Mouse (Mus musculus): Measurements from ENCODE around the gene Prr14l.
"Not testable (repeated sequence)": the region's sequence is repeated elsewhere in the genome, so short reads cannot be mapped to it uniquely, and the experiment has no call there.

Gene Prr14l

DNA sequence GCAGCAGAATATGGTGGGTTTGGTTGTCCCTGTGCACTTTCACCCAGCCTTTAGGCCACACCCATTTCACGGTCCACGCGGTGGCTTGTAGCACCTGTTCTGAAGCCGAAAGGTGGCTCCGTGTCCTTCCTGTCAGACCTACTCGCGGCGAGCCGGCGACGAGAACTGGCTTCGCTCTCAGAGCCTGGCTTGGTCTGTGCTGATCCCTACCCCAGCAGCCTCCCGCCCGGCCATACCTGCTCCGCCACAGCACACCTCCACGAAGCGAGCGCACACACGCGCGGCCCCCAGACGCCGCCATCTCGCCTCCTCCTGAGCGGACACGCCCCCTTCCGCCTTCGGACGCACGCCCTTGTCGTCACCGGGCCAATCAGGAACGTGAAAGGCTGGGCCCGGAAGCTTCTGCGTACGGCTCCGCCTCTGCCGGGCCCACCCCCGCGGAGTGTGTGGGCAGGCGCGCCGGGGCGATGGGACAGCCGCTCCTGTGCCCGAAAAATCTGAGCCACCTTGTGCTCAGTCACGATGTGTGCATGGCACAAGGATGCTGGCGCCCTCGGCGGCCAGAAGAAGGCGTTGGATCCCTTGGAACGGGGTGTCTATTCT lies 68.6 kb downstream of the Prr14l start, which contains the start of gene Pisd:
Pisd (minus strand) TSS at position 334 of the 603 bp plus-strand sequence.
- DNase-seq (ENCODE audit: low spot score) = peak; percentile 94

DNA sequence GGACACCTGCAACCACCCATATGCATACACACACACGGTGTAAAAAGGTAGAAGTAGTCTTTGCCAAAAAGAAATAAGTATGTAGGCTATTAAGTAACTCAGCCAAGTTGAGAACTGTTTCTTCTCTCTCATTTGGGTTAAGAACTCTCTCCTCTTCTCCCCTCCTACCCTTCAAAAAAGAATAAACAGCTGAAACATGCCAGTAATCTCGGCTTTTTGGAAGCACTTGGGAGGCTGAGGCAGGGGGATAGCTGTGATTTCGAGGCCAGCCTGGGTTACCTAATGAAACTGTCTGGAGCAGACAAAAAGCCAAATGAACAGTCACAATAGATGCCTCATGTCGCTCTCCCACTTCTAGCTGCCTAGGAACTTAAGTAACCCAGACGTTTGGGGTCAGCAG lies 69.3 kb downstream of the Prr14l start:
- no peak for DNase-seq (ENCODE audit: low spot score)

DNA sequence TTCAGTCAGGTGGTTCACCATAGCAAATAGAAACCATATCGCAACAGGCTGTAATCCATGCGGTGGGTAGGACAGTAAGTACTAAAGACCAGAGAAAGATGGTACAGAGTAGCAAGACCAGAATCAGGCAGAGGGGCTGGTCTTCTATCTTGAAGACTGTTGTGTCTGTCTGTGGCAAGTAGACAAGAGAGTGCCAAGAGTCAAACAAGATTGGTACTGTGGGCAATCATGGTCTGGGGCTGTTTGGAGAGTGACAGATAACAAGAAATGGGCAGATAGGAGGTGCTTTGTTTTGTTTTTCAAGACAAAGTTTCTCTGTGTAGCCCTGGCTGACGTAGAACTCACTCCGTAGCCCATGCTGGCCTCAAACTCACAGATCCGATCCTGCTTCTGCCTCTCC lies 72.5 kb downstream of the Prr14l start:
- no peak for DNase-seq (ENCODE audit: low spot score)

DNA sequence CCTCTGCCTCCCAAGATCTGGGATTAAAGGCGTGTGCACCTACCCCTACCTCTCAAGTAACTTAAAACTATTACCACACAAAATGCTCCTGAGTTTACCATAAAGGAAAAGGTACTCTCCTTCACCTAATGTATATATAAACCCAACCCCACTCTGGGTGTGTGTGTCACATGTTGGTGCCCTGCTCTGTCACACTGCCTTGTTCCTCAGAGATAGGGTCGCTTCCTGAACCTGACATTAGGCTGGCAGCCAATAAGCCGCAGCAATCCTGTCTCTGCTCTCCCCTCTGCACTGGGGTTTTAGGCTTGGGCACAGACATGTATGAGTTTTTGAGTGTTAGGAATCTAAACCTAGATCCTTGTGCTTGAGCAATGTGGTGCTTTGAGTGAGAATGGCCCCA lies 75.9 kb downstream of the Prr14l start:
- DNase-seq (ENCODE audit: low spot score) = no peak

DNA sequence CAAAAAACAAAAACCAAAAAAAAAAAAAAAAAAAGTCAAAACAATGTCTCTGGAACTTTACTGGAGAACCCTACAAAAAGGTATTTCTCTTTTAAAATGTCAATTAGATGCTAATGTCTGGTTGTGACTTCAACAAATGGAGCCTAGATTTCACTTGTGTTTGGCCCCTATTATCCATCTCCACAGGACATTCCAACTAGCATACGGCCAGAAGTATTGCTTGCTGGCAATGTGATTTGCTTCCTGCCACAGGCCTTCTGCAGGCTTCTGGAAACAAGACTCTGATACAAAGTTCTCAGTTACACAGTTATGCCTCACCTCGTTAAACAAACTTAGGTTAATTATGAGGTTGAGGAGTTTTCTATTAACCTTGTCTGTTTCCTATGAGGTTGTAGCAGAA lies 81.7 kb downstream of the Prr14l start:
- no peak for DNase-seq (ENCODE audit: low spot score)

DNA sequence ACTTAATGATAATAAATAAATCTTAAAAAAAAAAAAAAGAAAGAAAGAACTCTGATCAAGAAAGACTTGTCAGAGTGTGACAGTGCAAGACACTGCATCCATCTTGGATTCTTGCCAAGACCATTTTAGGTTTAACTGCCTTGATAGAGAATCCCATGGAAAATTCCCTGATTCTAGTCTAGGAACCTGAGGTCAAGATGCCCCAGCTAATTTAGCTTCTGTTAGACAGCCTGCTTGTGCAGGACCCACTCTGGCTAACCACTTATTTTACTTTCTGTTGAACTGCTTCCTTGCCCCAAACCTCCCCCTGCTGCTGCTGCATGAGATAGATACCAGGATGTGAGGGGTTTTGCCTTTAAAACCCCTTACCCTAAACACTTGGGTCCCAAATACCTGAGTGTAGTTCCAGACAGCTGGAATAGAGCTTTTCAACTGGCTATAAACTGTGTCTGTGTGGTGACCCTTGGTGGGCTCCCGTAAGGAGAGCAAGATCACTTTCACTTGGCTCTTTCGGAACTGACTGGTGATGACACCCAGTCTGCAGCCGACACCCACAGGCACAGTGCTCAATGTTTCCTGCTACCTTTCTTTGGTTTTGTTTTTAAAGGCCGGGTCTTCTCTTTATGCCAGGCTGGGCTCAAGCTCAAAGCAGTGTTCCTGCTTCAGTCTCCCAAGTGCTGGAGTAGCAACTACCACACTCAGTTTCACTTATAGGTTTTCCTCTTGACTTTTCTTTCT lies 86.3 kb downstream of the Prr14l start:
- no peak for DNase-seq (ENCODE audit: low spot score)

DNA sequence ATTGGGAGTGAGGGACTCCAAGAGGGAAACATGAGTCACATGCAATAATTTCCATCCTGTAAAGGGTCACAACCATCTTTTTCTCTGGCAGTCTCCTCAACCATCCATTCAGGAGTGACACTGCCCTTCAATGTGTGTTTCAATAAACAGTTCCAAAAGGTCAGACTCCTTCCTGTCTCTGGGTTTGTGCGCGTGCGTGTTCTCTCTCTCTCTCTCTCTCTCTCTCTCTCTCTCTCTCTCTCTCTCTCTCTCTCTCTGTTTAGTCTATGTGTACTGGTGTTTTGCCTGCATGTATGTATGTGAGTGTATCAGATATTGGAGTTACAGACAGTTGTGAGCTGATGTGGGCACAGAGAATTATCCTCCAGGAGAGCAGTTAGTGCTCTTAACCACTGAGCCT lies 87.1 kb downstream of the Prr14l start:
- no peak for DNase-seq (ENCODE audit: low spot score)

DNA sequence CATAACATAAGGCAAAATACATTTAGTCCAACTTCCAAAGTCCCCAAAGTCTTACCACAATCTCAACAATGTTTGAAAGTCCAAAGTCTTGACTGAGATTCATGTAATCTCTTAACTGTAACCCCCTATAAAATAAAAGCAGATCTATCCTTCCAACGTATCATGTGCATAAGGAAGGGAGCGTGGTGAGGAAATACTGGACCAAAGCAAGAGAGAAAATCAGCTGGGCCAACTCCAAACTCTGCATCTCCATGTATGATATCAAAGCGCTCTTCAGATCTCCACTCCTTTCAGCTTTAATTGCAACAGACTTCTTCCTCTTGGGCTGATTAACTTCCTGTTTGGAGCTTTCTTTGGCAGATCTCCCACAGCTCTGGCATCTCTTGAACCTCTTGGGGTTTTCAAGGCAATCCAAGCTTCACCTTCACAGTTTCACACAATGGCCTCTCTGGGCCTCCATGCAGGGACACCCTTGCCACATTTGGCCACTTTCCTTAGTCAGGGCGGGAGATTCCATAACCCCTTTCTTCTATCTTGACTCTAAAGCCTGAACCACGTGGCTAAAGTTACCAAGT lies 92.4 kb downstream of the Prr14l start:
- no peak for DNase-seq (ENCODE audit: low spot score)

DNA sequence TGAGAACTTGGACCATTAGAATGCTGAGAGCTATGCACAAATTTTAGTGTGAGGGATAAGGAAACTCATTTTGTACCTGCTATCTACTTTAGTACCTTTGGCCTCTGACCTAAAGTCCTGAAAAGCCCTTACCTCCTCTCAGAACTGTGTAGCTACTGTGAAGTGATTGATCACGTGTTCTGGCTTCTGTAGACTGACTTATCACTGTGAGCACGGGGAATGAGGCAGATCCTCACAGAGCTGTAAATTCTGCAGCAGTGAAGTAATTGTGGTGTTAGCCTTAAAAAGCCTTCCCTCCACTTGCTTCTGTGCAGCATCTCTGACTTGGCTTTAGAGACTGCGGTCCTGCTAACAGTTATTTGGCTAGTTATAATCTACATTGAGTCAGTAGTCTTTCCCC lies 93.3 kb downstream of the Prr14l start:
- DNase-seq (ENCODE audit: low spot score) = no peak

DNA sequence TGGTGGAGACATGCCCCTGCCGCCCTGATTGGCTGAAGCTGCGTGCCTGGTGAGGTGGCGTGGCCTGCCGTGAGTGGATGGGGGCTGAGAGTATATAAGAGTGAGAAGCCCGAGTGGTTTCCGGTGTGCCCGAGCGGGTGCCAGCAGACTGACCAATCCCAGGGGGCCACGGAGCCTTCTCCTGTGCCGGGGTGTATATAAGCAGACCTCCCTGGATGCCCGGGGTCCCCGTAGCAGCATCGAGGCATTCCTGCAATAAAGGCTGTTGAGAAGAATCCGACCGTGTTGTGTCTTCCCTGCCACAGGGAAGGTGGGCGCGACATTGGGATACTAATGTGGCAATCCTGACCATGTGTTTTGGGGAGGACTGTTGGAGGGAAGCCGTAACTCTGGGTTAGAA lies 93.7 kb downstream of the Prr14l start:
- DNase-seq (ENCODE audit: low spot score) = not testable (repeated sequence)

DNA sequence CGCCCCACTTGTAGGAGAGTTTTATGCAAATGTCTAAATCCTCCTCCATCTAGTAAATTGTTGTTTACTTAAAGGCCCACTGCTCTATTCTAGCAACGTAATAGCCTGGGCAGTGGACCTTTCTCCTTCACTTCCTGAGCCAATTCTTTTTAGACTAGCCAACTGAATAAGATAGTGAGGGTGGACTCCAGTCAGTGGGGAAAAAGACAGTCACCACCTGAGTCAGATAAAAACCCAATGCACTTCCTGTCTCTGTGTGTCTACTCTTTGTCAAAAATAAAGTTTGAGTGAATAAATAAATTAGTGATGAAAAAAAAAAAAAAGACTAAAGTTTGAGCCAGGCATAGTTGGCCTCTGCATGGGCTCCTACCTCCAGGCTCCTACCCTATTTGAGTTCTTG lies 94.4 kb downstream of the Prr14l start:
- DNase-seq (ENCODE audit: low spot score) = no peak

DNA sequence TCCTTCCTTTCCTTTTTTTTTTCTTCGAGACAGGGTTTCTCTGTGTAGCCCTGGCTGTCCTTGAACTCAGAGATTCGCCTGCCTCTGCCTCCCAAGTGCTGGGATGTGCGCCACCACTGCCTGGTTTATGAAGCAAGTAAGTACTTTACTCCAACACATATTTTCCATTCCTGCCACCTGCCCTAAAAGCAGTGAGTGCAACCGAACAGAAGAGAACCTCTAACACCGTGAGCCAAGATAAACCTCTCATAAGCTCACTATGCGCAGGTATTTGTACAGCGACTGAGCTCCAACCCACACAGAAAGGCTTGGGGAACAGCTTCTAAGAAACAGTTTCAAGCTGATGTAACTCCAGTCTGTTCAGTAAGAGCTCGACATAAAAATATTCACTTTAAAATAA lies 97.9 kb downstream of the Prr14l start:
- DNase-seq (ENCODE audit: low spot score) = no peak

DNA sequence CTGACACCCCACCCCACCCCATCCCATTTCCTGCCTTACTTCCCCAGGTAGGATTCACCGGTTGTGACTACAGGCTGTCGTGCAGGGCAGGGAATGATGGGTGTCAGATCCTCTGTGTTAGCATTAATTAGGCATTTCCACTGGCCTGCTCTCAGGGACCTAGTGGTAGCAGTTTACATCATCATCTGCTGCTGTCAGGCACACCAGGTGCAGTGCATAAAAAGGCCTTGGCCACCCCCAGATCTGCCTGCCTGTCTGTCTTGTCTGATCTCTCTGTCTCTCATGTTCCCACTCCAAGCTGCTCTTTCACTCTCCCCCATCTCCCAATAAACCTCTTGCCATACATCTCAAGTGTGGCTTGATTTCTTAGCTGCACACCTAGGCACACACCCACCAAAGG lies 102.3 kb downstream of the Prr14l start:
- no peak for DNase-seq (ENCODE audit: low spot score)

DNA sequence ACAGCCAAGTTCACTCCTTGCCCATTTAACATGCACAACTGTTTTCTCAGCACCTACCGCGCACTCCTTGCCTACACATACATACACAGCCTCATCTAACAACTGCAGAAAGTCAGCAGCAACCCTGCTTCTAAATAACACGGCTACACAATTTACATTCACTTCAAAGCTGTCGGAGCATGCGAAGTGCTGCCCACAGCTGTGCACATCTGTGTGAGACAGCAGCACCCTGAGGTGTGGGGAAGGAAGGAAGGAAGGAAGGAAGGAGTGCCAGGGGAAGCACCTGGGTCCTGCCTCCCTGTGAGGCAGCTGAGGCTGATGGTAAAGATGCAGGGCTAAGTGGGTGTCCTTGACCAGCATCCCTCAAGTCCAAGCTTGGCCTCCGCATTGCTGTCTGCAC lies 105.1 kb downstream of the Prr14l start:
- no peak for DNase-seq (ENCODE audit: low spot score)

DNA sequence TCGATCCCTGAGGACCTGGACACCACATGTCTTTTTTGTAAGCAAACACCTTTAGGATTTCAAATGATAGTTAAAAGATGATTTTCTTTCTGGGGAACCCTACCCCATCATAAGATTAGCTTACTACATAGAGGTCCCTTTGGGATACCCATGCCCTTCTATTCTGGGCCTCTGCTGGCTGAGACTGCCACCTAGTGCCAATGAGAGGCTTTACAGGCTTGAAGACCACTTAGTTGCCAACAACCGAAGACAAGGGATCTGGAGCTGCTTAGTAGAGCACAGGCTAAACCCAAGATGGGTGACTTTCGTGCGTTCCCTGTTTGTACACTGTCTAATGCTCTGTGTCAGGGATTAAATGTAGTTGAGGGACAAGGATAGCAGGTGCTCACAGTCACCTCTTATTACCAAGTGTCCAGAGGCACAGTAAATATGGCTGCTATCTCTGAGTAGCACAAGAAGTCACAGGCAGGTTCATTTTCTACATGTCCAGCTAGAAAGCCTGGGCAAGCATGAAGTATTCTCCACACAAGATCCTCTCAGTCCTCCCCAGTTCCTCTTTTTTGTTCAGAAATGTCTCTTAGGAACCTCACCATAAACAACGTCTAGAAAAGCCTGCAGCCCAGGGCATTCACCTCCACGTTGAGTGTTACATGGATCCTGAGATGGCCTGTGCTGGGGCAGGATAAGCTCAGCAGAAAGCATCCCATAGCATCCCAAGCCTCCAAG lies 106.2 kb downstream of the Prr14l start:
- DNase-seq (ENCODE audit: low spot score) = no peak

DNA sequence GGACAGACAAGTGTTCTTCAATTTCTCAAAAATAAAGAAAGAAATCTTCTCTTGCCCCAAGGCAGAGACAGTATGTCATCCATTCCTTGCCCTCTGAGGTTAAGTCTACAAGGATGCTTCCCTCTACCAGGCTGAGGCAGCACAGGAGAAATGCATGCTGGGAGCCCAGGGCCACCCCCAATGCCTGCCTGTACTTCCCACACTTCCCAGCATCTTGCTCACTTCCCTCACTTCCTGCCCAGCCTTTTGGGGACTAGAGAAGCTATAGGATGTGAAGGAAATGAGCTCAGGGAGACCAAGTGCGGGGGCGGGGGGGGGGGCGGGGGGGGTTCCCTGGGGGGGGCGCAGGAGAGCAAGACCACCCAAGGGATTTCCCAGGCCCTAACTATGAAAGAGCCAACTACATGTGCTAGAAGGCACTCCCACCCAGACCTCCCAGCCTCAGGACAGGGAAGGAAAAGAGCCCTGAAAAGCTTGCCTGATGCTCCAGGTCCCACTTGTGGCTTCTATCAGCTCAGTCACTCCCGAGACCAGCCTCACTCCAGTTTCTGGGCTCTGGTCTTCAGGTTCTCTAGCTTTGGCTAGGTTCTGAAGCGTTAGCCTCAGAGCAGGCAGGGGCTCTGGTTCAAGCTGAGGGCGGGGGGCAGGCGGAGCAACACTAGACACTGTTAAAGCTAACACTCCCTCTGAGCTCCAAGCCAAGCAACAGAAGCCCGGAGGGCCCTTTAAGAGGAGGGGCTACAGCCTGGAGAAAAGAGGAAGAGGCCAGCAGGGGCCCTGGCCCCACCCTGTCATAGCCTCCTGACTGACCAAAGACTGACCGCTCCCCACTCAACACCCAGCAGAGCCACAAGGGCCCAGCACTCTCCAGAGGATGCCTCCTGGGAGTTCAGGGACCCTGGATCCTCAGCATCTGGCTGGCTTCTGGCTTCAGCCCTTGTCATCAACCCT lies 108.1 kb downstream of the Prr14l start:
- peak; percentile 64 for DNase-seq (ENCODE audit: low spot score)

DNA sequence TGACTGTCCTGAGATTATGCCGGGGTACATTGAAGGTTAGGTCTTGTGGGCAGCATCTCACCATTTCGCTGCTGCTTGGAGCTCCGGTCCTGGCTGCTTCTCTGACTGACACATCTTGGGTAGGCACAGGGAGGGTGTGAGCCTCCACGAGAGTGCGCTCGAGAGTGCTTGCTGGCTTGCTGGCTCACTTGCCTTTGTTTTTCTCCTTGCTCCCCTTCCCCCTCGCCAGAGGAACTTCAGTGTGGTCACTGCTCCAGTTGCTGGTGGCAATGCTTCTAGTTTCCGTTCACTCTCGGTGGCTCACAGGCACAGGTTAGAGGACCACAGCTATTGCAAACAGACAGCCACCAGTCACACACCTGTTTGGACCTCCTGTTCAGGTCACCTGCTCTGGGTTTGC lies 111.9 kb downstream of the Prr14l start:
- DNase-seq (ENCODE audit: low spot score) = peak; percentile 74

DNA sequence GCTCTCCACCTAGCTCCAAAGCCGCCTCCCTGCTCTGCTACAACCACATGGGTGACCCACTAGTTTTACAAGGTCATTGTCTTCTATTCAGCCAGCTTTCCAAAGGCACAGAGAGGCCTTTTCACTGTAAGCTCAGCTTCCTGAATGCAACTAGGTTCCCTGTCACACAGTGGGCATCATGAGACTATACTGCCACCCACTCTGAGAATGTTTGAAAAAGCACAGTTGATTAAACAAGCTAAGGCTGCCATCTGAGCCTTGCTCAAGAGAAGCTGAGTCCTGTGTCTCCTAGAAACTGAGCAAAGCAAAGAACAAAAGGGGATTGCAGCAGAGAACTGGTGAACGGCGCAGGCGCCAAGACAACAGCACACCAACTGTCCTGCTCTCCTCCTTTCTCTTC lies 112.7 kb downstream of the Prr14l start:
- DNase-seq (ENCODE audit: low spot score) = peak; percentile 55

DNA sequence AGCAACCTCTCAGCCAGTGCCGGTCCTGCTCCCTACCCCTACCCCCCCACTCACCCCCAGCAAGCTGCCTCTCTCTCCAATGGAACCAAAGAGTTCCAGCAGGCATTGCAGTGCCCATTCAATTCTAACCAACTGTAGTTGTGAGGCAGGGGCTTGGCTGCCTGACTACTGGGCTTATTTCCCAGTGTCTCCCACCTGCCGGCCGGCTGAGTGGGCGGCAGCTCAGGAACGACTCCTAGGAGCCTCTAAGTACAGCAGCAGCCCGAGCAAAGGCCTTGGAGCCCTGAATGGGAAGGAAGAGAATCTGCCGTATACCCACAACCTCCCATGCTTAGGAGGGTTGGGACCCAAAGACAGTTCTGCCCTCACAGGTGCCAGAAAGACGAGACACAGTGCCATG lies 113.2 kb downstream of the Prr14l start:
- DNase-seq (ENCODE audit: low spot score) = not testable (repeated sequence)

DNA sequence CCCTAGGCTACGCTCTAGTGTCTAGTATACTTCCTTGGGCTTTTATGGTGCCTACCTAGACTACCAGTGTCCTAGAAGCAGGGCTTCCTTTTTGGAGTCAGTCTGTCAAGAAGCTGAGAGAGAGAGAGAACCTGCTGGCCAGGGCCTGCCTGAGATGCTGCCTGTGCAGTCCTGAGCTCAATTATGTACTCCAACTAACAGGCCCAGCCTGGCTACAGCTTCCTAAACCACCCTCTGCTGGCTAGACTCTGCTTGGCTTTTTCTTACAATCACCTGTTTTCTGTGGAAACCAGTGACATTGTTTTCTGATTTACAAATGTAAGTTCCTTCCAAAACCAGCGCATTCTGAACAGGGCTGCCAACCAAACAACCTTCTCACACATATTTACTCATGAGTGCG lies 113.9 kb downstream of the Prr14l start:
- no peak for DNase-seq (ENCODE audit: low spot score)
